Mouse (Mus musculus): ENCODE results near the gene Gm39653.
"Not testable (repeated sequence)": the region's sequence is repeated elsewhere in the genome, so short reads cannot be mapped to it uniquely, and the experiment has no call there.

Gene Gm39653

GRCm38 (mm10) chr1:63615668-63616067 lies at the start of gene Gm39653:
Gm39653 (plus strand) TSS chr1:63615968.
- DNase-seq, result no peak

GRCm38 (mm10) chr1:63566501-63566900 lies 49.3 kb upstream of the Gm39653 start:
- DNase-seq, result peak; percentile 38

- DNase-seq, result no peak
Observed at GRCm38 (mm10) chr1:63567031-63567430, 48.7 kb upstream of the Gm39653 start.

- DNase-seq, result peak; percentile 51
Observed at GRCm38 (mm10) chr1:63572229-63572628, 43.5 kb upstream of the Gm39653 start.

- DNase-seq, result no peak
Observed at GRCm38 (mm10) chr1:63573432-63573831, 42.3 kb upstream of the Gm39653 start.

DNA sequence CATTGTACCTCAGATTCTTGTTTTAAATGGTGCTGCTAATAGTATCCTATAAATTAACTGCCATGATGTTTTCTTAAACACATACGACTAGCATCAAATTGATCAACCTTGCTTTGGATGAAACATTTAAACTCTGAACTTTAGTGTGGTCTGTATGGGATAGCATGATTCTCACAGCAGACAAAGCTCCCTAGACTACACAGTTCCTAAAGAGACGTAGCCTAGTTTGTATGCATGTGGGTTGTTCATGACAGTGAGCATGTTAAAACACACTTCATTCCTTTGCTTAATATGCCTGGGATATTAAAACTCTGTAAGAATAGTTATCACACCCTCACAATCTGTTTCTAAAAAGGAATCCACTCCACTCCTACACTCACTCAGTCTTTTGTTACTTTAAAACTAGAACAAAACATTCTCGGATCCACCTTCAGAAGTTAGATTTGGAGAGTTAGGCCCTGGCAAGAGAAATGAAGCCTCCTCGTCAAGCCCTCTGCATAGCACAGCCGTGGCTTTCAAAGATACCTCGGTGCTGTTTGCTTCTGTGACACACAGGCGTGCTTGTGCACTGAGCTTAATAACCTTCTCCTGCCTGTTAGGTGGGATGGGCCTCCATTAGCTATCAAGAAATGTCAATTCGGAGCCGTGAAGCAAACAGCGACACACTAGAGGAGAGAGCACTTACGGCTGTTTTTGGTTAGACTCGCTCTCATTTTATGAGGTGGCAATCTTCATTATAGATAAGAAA lies 41.7 kb upstream of the Gm39653 start:
- no peak for DNase-seq

DNA sequence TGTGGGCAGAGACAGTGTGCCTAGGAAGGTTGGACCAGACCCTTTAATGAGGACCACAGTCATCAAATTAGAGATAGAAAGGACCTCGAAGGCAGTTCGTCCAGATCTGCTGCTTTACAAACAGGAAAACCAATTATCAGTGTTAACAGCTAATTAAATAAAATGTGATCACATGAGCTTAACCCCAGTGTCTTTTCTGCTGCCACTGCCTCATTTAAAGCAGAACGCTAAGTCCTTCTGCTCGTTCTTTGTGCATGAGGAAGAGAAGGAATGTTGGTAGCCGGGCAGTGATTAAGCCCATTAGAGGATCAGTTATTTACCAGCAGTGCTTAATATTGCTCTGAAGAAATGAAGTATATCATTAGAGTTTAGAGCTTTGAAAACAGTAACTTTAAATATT lies 39.0 kb upstream of the Gm39653 start:
- no peak for DNase-seq

GRCm38 (mm10) chr1:63579153-63579552 lies 36.6 kb upstream of the Gm39653 start:
- no peak for DNase-seq

DNA sequence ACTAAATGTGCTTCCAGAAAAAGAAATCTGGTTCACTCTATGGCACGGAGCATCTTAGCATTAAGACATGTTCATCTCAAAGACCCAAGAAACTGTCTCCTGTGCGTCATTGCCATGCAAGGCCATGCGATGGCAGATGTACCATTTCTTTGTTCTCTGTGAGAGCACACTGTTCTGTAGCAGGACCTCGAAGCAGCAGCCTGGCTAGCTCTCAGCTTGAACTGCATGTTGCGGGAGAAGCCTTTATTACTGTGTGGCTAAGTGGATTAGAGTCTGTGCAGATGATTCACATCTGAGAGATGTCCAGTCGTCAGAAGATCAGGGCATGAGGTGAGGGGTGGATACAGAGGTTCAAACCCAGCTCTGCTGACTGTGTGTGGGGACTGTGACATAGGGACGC lies 28.9 kb upstream of the Gm39653 start:
- no peak for DNase-seq

DNA sequence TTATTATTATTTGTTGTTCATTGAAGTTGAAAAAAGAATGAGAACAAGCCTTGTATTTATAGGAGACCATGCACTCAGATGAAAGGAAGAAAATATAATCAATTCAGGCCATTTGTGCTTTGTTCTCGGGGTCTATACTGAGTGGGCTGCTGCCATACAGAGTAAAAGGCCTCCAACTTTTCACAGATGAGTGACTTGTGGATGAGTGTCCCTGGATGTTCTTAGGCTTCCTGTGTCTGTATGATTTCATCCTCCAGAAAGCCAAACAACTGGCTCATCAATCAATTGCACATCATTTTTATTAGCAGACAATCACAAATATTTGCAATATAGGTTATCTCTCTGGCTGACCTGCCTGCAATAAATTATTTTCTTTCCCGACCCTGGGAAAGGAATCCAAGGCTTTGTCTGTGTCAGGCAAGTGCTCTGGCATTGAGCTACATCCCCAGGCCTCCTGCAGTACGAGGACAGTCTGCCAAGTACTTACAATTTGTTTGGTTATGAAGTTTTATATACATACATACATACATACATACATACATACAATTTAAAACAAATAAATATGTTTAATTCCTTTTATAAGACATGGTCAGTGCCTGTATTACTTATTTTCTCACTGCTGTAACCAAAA lies 11.8 kb upstream of the Gm39653 start:
- no peak for DNase-seq

GRCm38 (mm10) chr1:63609613-63610012 lies 6.2 kb upstream of the Gm39653 start:
- no peak for DNase-seq

DNA sequence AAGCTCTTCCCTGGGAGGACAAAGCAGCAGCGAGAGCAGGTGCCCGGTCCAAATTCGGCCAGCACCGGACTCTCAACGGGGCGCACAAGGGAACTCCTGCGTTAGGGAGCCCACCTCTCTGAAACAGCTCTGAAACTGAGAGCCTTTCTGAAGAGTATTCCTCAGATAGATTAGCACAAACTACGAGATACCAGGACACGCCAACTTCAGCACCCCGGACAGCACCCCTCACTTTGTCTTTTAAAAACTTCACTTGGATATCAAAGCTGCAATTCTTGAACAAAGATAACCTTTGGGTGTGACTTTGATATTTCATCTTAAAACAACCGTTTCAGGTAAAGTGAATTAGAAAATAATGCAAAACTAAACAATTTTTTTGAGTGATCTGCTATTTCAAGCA lies 1.2 kb upstream of the Gm39653 start:
- DNase-seq, result no peak

- no peak for DNase-seq
Observed at GRCm38 (mm10) chr1:63628211-63628610, 12.4 kb downstream of the Gm39653 start.

DNA sequence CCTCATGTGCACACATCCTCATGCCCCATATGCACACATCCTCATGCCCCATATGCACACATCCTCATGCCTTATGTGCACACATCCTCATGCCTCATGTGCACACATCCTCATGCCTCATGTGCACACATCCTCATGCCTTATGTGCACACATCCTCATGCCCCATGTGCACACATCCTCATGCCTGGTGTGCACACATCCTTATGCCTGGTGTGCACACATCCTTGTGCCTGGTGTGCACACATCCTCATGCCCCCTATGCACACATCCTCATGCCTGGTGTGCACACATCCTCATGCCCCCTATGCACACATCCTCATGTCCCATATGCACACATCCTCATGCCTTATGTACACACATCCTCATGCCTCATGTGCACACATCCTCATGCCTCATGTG lies 14.6 kb downstream of the Gm39653 start:
- DNase-seq, result not testable (repeated sequence)

GRCm38 (mm10) chr1:63639921-63640320 lies 24.2 kb downstream of the Gm39653 start:
- DNase-seq, result no peak

GRCm38 (mm10) chr1:63658016-63658415 lies 42.2 kb downstream of the Gm39653 start:
- peak; percentile 32 for DNase-seq

- DNase-seq, result peak; percentile 13
Observed at GRCm38 (mm10) chr1:63659591-63659990, 43.8 kb downstream of the Gm39653 start.

GRCm38 (mm10) chr1:63666089-63666488 lies 50.3 kb downstream of the Gm39653 start:
- DNase-seq, result no peak

DNA sequence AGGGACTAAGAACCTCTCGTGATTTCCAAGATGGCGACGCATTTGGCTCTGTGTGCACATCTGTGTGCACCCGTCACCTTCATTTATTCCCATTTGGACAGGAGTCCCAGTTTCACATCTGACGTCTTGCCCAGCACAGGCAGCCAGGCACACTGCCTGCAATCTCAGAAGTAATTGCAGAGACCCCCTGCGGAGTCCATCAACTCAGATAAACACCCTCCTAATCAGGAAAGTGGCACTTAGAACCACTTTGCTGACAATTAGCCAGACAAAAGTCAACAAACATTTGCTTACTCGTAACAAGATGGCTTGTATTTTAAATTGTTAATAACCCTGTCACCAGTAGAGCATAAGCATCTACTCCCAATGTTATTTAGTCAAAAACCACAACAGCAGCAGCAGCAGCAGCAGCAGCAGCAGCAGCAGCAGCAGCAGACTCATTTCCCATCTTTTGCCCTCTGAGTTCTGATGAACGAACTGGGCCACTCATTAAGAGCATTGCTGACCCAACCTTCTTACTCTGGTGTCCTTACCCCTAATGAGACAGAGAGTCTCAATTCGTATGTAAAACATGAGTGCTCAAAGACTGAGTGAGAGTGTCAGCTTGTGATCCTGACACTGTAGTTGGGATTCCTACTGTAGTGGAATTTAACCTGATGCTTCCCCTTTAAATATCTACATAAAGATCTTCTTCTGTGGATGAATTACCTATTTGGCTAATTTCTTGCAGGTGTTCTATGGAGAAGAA lies 51.6 kb downstream of the Gm39653 start:
- no peak for DNase-seq

DNA sequence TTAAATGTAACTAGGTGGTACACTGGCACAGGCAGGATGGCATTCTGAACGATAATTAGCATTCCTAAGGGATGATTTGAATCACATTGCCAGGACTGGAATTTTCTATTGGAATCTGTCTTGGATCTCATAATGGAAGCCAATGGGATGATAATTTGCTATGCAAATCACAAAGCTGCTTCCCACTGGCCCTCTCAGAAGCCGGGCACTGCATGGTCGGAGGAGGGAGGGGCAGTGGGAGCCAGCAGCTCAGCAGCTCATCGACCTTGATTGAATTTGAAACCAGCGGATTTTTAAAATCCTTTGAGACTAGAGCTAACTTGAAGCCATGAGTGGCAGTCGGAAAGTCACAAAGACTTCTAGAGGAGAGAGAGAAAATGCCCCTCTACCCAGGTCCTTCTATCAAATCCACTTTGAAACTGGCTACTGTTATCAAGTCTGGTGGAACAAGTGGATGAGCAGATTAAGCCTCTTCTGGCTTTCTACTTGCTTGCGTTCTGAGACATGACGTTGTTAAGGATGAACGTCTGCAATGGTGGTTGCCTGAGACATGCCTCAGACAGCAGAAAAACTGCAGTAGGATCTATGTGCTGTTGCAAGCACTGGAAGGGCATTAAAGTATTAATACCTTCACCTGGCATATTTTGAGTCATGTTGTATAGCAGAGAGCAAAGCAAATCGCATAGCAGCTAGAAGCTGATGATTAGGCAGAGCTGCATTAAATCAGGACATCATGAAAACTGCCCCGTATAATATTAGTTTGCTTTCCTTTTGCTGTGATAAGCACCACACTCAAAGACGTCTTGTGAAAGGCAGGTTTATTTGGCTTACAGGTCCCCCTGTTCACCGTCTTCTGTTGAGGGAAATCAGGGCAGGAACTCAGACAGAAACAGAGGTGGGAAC lies 52.4 kb downstream of the Gm39653 start:
- no peak for DNase-seq

- DNase-seq, result no peak
Observed at GRCm38 (mm10) chr1:63668852-63669160, 53.0 kb downstream of the Gm39653 start.

Measured in cerebellum, adult 11 months (tissue).